Mouse (Mus musculus) ES-Bruce4 (cell line): Measurements from ENCODE around the gene Slc4a8. TPM values are rescaled to one million over a fixed set of nuclear protein-coding genes. Genes with fewer than 3 reads are reported as not detected.
A peak's percentile ranks its signal among the peaks of the same experiment; 100 is the strongest.
"Not testable (repeated sequence)": the region's sequence is repeated elsewhere in the genome, so short reads cannot be mapped to it uniquely, and the experiment has no call there.

ENCODE experiments used
- H3K27ac ChIP-seq: 2 replicates; pipeline ENCODE4 v1.5.1; 2012; ENCODE audit warnings: low read length, inconsistent platforms; ENCODE audit not compliant: insufficient read depth
- H3K27me3 ChIP-seq: 2 replicates; pipeline ENCODE4 v1.6.1; 2012; ENCODE audit warnings: mild to moderate bottlenecking, low read length, inconsistent platforms; ENCODE audit not compliant: control insufficient read depth, poor library complexity, insufficient read depth, severe bottlenecking
- H3K36me3 ChIP-seq: 2 replicates; pipeline ENCODE4 v1.6.1; 2012; ENCODE audit warnings: inconsistent platforms, mild to moderate bottlenecking, low read length, moderate library complexity; ENCODE audit not compliant: control insufficient read depth, poor library complexity, insufficient read depth, severe bottlenecking
- H3K4me1 ChIP-seq: one replicate; pipeline ENCODE4 v1.8.1; 2011; ENCODE audit warnings: low read length; ENCODE audit not compliant: control insufficient read depth, insufficient read depth
- H3K4me3 ChIP-seq: 2 replicates; pipeline ENCODE4 v1.5.1; 2011; ENCODE audit warnings: low read depth, mild to moderate bottlenecking, low read length
- H3K9ac ChIP-seq: 2 replicates; pipeline ENCODE4 v1.6.1; 2012; ENCODE audit warnings: low read depth, mild to moderate bottlenecking, inconsistent platforms; ENCODE audit not compliant: poor library complexity, severe bottlenecking
- H3K9me3 ChIP-seq: replicated peaks from 2 replicates; pipeline ENCODE4 v1.6.1; 2012; ENCODE audit warnings: mild to moderate bottlenecking, low read length, inconsistent platforms; ENCODE audit not compliant: control insufficient read depth, poor library complexity, insufficient read depth, severe bottlenecking
- CTCF ChIP-seq: IDR thresholded peaks from one replicate; pipeline ENCODE4 v1.8.1; 2011; ENCODE audit warnings: low read depth, low read length
- EP300 ChIP-seq: IDR thresholded peaks from 2 replicates; pipeline ENCODE4 v1.6.1; 2011; ENCODE audit warnings: low read depth, low read length; ENCODE audit not compliant: insufficient read depth
- POLR2A ChIP-seq: IDR thresholded peaks from one replicate; pipeline ENCODE4 v1.8.1; 2011; ENCODE audit warnings: low read length; ENCODE audit not compliant: insufficient read depth
- polyA plus RNA-seq: library from polyadenylated mRNA; stranded (reverse); fragments of >200 nt; gene quantifications from 2 replicates; pipeline ENCODE4 v1.2.4, GENCODE M21; 2011; ENCODE audit warnings: low read depth; ENCODE audit not compliant: missing spikeins, insufficient read depth, insufficient read length

Slc4a8 gene
- polyA plus RNA-seq, 1 experiment = 15.6 TPM

DNA sequence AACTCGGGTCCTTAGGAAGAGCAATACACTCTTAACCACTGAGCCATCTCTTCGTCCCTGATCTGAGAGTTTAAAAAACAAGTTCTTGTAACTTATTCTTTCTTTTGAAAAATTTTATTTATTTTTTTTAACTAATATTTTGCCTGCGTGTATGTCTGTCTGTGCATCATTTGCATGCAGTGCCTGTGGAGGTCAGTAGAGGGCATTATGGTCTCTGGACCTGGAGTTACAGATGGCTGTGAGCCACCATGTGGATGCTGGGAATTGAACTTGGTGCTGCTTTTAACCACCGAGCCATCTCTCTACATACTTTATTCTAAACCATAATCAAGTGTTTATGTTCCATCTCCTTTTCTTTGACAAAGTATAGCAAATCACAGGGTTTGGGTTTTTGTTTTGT, 11.1 kb downstream of the Slc4a8 start:
- Histone ChIP-seq H3K27ac (no peak overlapping the region), H3K36me3 (no peaks in the 10 kb centered on the region), H3K9ac (no peak overlapping the region), H3K27me3 (no peaks in the 10 kb centered on the region), H3K9me3 (no peaks in the 10 kb centered on the region), H3K4me1 (peaks cover 3% of the 10 kb centered on the region), H3K4me3 (no peak overlapping the region)
- no peak for TF ChIP-seq EP300
- no peak for TF ChIP-seq POLR2A
- TF ChIP-seq CTCF = peak; percentile 58

DNA sequence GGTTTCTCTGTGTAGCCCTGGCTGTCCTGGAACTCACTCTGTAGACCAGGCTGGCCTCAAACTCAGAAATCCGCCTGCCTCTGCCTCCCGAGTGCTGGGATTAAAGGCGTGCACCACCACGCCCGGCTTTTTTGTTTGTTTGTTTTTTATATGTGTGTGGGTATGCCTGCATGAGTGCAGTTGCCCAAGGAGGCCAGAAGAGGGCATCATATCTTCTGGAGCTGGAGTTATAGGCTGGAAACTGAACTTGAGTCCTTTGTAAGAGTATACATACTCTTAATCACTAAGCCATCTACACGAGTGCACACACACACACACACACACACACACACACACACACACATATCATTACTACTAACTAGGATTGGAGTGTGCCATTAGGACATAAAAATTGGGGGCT, 12.3 kb downstream of the Slc4a8 start:
- not testable (repeated sequence) for H3K9ac ChIP-seq, H3K27me3 ChIP-seq, H3K27ac ChIP-seq, H3K4me1 ChIP-seq, H3K36me3 ChIP-seq, H3K9me3 ChIP-seq, H3K4me3 ChIP-seq

DNA sequence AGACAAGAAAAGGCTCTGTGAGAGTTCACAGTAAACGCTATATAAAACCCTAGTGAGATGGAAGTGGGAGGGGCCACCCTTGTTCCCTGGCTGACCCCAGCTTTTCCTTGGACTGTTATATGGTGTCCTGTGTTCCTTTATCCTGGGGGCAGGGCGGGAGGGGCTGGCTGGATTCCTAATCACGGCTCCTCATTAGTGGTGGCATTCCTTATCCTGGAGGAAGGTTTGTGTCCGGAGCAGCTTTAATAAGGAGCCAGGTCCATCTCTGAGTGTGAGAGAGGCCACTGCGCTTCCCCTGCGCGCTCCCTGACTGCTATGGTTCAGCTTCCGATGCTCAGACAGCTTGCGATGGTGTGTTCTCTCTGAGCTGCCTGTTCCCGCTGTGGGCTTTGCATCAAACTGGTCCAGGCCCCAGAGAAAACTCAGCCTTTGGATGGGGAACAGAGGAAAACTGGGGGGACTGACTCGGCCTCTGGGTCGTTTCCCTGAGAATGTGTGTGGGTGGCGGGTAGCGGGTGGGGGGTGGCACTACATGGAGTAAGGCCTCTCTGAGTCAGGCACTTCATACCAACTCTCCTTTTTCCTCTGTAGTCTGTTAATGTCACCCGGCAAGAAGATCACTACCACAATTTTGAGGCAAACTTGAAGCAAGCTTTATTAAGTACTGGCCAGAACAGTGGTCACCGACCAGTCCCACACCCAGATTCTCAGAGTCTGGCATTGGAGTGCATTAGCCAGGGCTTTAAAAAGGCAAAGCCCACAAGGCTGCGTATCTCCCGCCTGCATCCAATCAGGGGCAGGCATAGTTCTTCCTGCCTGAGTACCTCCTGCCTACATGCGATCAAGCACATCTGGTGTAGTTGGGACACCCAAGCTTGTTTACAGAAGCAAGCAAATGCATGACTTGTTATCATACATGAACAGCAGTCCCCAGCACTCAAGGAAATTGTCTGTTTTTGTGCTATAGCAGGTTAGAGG, 13.9 kb downstream of the Slc4a8 start:
- Histone ChIP-seq H3K27me3 (no peaks in the 10 kb centered on the region), H3K9me3 (no peaks in the 10 kb centered on the region), H3K4me1 (peaks cover 7% of the 10 kb centered on the region), H3K9ac (no peak overlapping the region), H3K27ac (no peak overlapping the region), H3K36me3 (no peaks in the 10 kb centered on the region), H3K4me3 (0 out of 2 replicates have a peak overlapping the region, but pooled peaks have one; percentile 1)
- TF ChIP-seq EP300 = no peak
- no peak for TF ChIP-seq POLR2A
- no peak for TF ChIP-seq CTCF

DNA sequence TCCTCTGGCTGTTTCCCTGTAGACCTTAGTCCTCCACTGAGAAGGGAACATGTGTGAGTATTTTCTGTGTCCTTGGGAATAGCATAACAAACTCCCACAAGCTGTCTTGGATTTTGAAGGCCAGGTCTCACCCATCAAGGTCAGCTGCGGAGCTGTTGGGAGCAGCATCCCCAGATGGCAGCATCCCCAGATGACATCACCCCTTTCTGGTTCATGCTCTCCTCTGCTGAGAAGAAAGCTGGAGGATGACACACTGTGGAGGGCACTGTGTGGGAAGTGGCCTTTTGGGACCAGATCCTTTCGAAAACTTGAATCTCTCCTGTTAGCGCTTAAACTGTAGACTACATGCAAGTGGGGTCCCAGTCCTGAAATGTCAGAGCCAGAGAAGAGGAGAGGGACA, 14.9 kb downstream of the Slc4a8 start:
- H3K27ac ChIP-seq = no peak overlapping the region
- peaks cover 9% of the 10 kb centered on the region for H3K4me1 ChIP-seq
- H3K27me3 ChIP-seq = no peaks in the 10 kb centered on the region
- no peak overlapping the region for H3K9ac ChIP-seq
- no peak for TF ChIP-seq CTCF
- H3K4me3 ChIP-seq = no peak overlapping the region
- H3K9me3 ChIP-seq = no peaks in the 10 kb centered on the region
- no peaks in the 10 kb centered on the region for H3K36me3 ChIP-seq

DNA sequence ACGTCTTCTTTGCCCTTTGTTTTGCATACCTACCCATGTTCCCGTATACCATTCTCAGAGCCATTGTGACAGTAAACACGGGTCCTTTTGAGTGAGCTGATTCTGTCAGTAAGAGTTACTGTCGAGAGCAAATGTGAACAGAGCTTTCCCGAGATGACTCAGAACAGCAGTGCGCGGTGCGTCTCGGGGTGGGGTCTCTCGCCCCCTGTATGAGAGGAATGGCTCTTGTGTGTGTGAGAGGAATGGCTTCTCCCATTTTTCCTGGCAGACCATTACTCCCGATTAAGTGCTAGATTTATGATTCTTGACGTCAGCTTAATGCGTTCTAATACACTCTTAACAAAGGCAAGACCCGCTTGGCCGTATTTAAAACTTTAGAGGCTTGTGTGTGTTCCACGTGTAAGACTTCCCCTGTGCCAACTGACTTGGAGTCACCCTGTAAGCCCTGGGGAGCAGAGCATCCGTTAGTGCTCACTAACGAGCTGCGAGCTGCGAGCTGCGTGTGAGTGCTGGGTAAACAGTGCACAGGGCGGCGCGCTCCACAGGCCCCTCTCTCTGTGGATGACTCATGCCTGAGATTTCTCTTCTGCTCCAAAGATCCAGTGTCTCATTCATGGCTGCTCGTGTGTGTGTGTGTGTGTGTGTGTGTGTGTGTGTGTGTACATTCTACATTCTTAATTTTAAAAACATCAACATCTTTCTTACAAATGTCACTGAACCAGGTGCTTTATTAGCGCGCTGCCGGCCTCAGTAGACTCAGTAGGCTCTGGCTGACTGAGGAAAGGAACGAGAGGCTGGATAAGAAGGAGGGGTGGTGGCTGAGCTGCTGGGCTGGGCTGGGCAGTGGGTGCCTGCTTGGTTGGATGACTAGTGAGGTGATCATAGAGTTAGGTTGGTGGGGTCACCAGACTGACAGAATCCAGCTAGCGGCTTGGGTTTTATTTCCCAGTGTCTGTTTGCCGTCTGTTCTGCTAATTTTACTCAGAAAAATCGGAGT, 15.8 kb downstream of the Slc4a8 start:
- Histone ChIP-seq H3K27ac (no peak overlapping the region), H3K36me3 (no peaks in the 10 kb centered on the region), H3K9me3 (no peaks in the 10 kb centered on the region), H3K27me3 (no peaks in the 10 kb centered on the region), H3K4me3 (no peak overlapping the region), H3K4me1 (peaks cover 9% of the 10 kb centered on the region), H3K9ac (no peak overlapping the region)
- TF ChIP-seq CTCF (no peak), POLR2A (no peak), EP300 (no peak)

DNA sequence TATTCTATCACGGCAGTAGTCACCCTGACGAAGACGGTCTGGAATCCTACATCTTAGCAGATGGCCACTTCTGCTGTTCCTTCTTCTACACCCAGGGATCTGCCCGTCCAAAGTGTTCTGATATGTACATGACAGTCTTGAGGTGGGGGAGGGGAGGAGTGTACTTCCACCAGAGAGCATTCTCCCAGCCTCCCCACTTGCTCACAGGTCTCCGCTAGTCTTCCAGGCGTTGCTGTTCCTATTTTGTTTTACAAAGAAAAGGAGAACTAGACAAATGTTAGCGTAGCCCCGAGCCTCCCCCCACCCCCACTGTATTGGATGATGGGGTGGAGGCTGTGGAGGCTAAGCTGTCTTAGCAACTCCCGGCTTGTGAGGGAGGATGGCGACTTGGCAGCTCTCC, 18.3 kb downstream of the Slc4a8 start:
- Histone ChIP-seq H3K4me1 (peaks cover 9% of the 10 kb centered on the region), H3K9me3 (no peaks in the 10 kb centered on the region), H3K27ac (no peak overlapping the region), H3K36me3 (no peaks in the 10 kb centered on the region), H3K9ac (no peak overlapping the region), H3K27me3 (no peaks in the 10 kb centered on the region), H3K4me3 (no peak overlapping the region)
- TF ChIP-seq EP300 (no peak), CTCF (no peak), POLR2A (no peak)
